Mouse (Mus musculus): ENCODE results near the gene Grb10. TPM values are rescaled to one million over a fixed set of nuclear protein-coding genes. Genes with fewer than 3 reads are reported as not detected.
A peak's percentile ranks its signal among the peaks of the same experiment; 100 is the strongest.

The Grb10 gene
- polyA plus RNA-seq, 1 experiment from 2014 or later = 121 TPM

GRCm38 (mm10) chr11:11963065-11963464, 75.4 kb downstream of the Grb10 start:
- no peak overlapping the region for H3K4me3 ChIP-seq (ENCODE audit: low read depth, low read length)
- 82% methylated on average over 2 of the region's 2 CpGs for WGBS (ENCODE audit: insufficient replicate concordance)

GRCm38 (mm10) chr11:11962629-11962954, 75.9 kb downstream of the Grb10 start:
- H3K27me3 ChIP-seq (ENCODE audit: insufficient read depth, low read length) = no peaks in the 10 kb centered on the region
- WGBS (ENCODE audit: insufficient replicate concordance) = 22% methylated on average over 5 of the region's 5 CpGs
- peak; percentile 34 for ATAC-seq
- 0 out of 2 replicates have a peak, but pooled peaks cover 2% of the 10 kb centered on the region for H3K36me3 ChIP-seq (replicated peaks; ENCODE audit: insufficient read depth, low read length)
- peaks cover 51% of the 10 kb centered on the region for H3K4me1 ChIP-seq (ENCODE audit: insufficient read depth)
- H3K4me2 ChIP-seq (ENCODE audit: low read depth, low read length) = no peak overlapping the region
- peak overlapping the region; percentile 83 for H3K27ac ChIP-seq (ENCODE audit: low read depth)
- DNase-seq = peak; percentile 37
- H3K9ac ChIP-seq (replicated peaks) = no peak overlapping the region
- no peak overlapping the region for H3K4me3 ChIP-seq (ENCODE audit: low read depth, low read length)
- H3K9me3 ChIP-seq (ENCODE audit: low read length) = no peaks in the 10 kb centered on the region
- TF ChIP-seq EP300 (IDR thresholded peaks at IDR 0.05; ENCODE audit: low read depth) = no peak
- TF ChIP-seq CTCF (IDR thresholded peaks at IDR 0.05; ENCODE audit: low read depth) = no peak

More at GRCm38 (mm10) chr11:11963065-11963464, 75.4 kb downstream of the Grb10 start:
- Histone ChIP-seq H3K4me1 (ENCODE audit: insufficient read depth) (peaks cover 51% of the 10 kb centered on the region), H3K27ac (ENCODE audit: low read depth) (0 out of 2 replicates have a peak overlapping the region, but pooled peaks have one; percentile 1), H3K27me3 (ENCODE audit: insufficient read depth, low read length) (no peaks in the 10 kb centered on the region), H3K9ac (replicated peaks) (no peak overlapping the region), H3K9me3 (ENCODE audit: low read length) (no peaks in the 10 kb centered on the region), H3K4me2 (ENCODE audit: low read depth, low read length) (0 out of 2 replicates have a peak overlapping the region, but pooled peaks have one; percentile 3), H3K36me3 (replicated peaks; ENCODE audit: insufficient read depth, low read length) (0 out of 2 replicates have a peak, but pooled peaks cover 2% of the 10 kb centered on the region)
- ATAC-seq (no peak), DNase-seq (no peak)
- TF ChIP-seq EP300 (IDR thresholded peaks at IDR 0.05; ENCODE audit: low read depth) (no peak), CTCF (IDR thresholded peaks at IDR 0.05; ENCODE audit: low read depth) (no peak)

- no peaks in the 10 kb centered on the region for H3K27me3 ChIP-seq (ENCODE audit: insufficient read depth, low read length)
- H3K9ac ChIP-seq (replicated peaks) = no peak overlapping the region
- peaks cover 51% of the 10 kb centered on the region for H3K4me1 ChIP-seq (ENCODE audit: insufficient read depth)
- no peak overlapping the region for H3K4me2 ChIP-seq (ENCODE audit: low read depth, low read length)
- peak; percentile 61 for ATAC-seq
- H3K4me3 ChIP-seq (ENCODE audit: low read depth, low read length) = no peak overlapping the region
- H3K36me3 ChIP-seq (replicated peaks; ENCODE audit: insufficient read depth, low read length) = 0 out of 2 replicates have a peak, but pooled peaks cover 2% of the 10 kb centered on the region
- H3K9me3 ChIP-seq (ENCODE audit: low read length) = no peaks in the 10 kb centered on the region
- peak overlapping the region; percentile 83 for H3K27ac ChIP-seq (ENCODE audit: low read depth)
- DNase-seq = peak; percentile 59
- peak; percentile 89 for TF ChIP-seq EP300 (IDR thresholded peaks at IDR 0.05; ENCODE audit: low read depth)
- no peak for TF ChIP-seq CTCF (IDR thresholded peaks at IDR 0.05; ENCODE audit: low read depth)
- WGBS (ENCODE audit: insufficient replicate concordance) = 47% methylated on average over 5 of the region's 5 CpGs
Observed at GRCm38 (mm10) chr11:11961917-11962628, 76.4 kb downstream of the Grb10 start.

- Histone ChIP-seq H3K27ac (ENCODE audit: low read depth) (peak overlapping the region; percentile 83), H3K4me2 (ENCODE audit: low read depth, low read length) (no peak overlapping the region), H3K4me3 (ENCODE audit: low read depth, low read length) (no peak overlapping the region), H3K36me3 (replicated peaks; ENCODE audit: insufficient read depth, low read length) (0 out of 2 replicates have a peak, but pooled peaks cover 2% of the 10 kb centered on the region), H3K27me3 (ENCODE audit: insufficient read depth, low read length) (no peaks in the 10 kb centered on the region), H3K9ac (replicated peaks) (no peak overlapping the region; the same call in 1 of the 2 replicates), H3K4me1 (ENCODE audit: insufficient read depth) (peaks cover 43% of the 10 kb centered on the region), H3K9me3 (ENCODE audit: low read length) (no peaks in the 10 kb centered on the region)
- DNase-seq (no peak), ATAC-seq (peak; percentile 34)
- 25% methylated on average over 5 of the region's 5 CpGs for WGBS (ENCODE audit: insufficient replicate concordance)
- TF ChIP-seq CTCF (IDR thresholded peaks at IDR 0.05; ENCODE audit: low read depth) (no peak), EP300 (IDR thresholded peaks at IDR 0.05; ENCODE audit: low read depth) (peak; percentile 56; the same call in 1 of the 2 replicates)
Observed at GRCm38 (mm10) chr11:11960858-11961257, 77.6 kb downstream of the Grb10 start.

- Histone ChIP-seq H3K4me2 (ENCODE audit: low read depth, low read length) (no peak overlapping the region), H3K27me3 (ENCODE audit: insufficient read depth, low read length) (no peaks in the 10 kb centered on the region), H3K9ac (replicated peaks) (no peak overlapping the region), H3K27ac (ENCODE audit: low read depth) (peak overlapping the region; percentile 83), H3K4me3 (ENCODE audit: low read depth, low read length) (no peak overlapping the region), H3K36me3 (replicated peaks; ENCODE audit: insufficient read depth, low read length) (peaks cover 2% of the 10 kb centered on the region; the same call in 1 of the 2 replicates), H3K4me1 (ENCODE audit: insufficient read depth) (peaks cover 40% of the 10 kb centered on the region), H3K9me3 (ENCODE audit: low read length) (no peaks in the 10 kb centered on the region)
- 63% methylated on average over 2 of the region's 2 CpGs for WGBS (ENCODE audit: insufficient replicate concordance)
- ATAC-seq (no peak), DNase-seq (no peak)
- TF ChIP-seq CTCF (IDR thresholded peaks at IDR 0.05; ENCODE audit: low read depth) (no peak), EP300 (IDR thresholded peaks at IDR 0.05; ENCODE audit: low read depth) (no peak)
Observed at GRCm38 (mm10) chr11:11960227-11960626, 78.3 kb downstream of the Grb10 start.

- WGBS (ENCODE audit: insufficient replicate concordance) = 88% methylated on average over 2 of the region's 2 CpGs
- H3K9ac ChIP-seq (replicated peaks) = no peak overlapping the region
- TF ChIP-seq CTCF (IDR thresholded peaks at IDR 0.05; ENCODE audit: low read depth) = no peak
- no peak for TF ChIP-seq EP300 (IDR thresholded peaks at IDR 0.05; ENCODE audit: low read depth)
- ATAC-seq (no peak), DNase-seq (no peak)
- H3K36me3 ChIP-seq (replicated peaks; ENCODE audit: insufficient read depth, low read length) = peaks cover 5% of the 10 kb centered on the region; the same call in 1 of the 2 replicates
- no peak overlapping the region for H3K4me3 ChIP-seq (ENCODE audit: low read depth, low read length)
- no peaks in the 10 kb centered on the region for H3K27me3 ChIP-seq (ENCODE audit: insufficient read depth, low read length)
- no peak overlapping the region for H3K4me2 ChIP-seq (ENCODE audit: low read depth, low read length)
- peaks cover 27% of the 10 kb centered on the region for H3K4me1 ChIP-seq (ENCODE audit: insufficient read depth)
- H3K27ac ChIP-seq (ENCODE audit: low read depth) = no peak overlapping the region
- H3K9me3 ChIP-seq (ENCODE audit: low read length) = no peaks in the 10 kb centered on the region
Observed at GRCm38 (mm10) chr11:11958479-11958878, 80.0 kb downstream of the Grb10 start.

Measured in liver, postnatal 0 days (tissue).